ENCODE assay signal across 18 mouse cellular contexts in the genomic region with DNA sequence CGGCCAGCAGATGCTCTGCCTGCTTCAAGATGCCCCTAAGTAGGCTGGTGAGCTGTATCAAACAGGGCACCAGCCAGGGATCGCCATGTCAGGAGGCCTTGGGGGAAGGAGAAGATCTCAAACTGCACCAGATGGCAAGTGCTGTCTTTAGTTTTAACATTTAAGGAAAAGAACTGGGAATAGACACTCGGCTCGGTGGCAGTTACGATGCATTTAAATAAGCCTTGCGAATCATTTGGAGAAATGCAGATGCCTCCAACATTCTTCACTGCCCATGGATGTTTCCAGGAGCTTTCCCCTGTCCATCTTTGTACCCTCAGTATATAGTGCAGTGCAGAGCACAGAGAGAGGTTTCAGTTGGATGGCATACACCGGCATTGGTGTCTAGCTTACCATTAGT.
DNase-seq lines count a peak whose midpoint lies in the region; ATAC-seq lines count a peak whose summit lies in the region.
"Had no signal": no experiment of that assay in that cellular context is flagged by ENCODE, and none has a peak within 500 bp of the region (broad histone marks: within the 10 kb centered on the region; RNA-seq: fewer than 3 reads in every experiment).

No protein-coding gene starts in this region.

- DNase-seq in frontal cortex, postnatal 10 days (ENCODE audit: low spot score in 2 of 2), result no peak
- DNase-seq in left cerebral cortex, adult 11 months (ENCODE audit: low spot score), result peak; percentile 19
- no peak for DNase-seq in left cerebral cortex, postnatal 4 days
- peak; percentile 14 to 20 for DNase-seq in right cerebral cortex, postnatal 36 days (ENCODE audit: low spot score in 2 of 2)
- no peak for DNase-seq in right cerebral cortex, adult 2 months (ENCODE audit: low spot score in 2 of 2)
- DNase-seq in adrenal gland, postnatal 14 days, result no peak
- DNase-seq: adrenal gland, adult 8-10 months; B cell, adult 2 months; cerebellum, adult 11-12 months; cerebellum, adult 9-10 months; cerebellum, postnatal 25 days; forebrain, postnatal 0 days; gastrocnemius, postnatal 36 days; heart, adult 18-20 months; heart, postnatal 10 days had no signal

- intact Hi-C loops in left cerebral cortex, postnatal 4 days (cut with DNase I), result no loop called here

- peak; percentile 91 for ATAC-seq in frontal cortex, adult (ENCODE audit: low TSS enrichment)
- ATAC-seq: CD4-positive, CD25-positive, alpha-beta regulatory T cell, adult 4 months; forebrain, embryonic 13.5 days; forebrain, postnatal 0 days had no signal

Comparison
In these comparisons a context has a peak if more than half of its experiments do, and no peak if none do; other contexts are left out.
1. DNase-seq: peak in left cerebral cortex, adult 11 months (single experiment) and right cerebral cortex, postnatal 36 days (2 of 2); none in frontal cortex, postnatal 10 days (0 of 2), left cerebral cortex, postnatal 4 days (single experiment), right cerebral cortex, adult 2 months (0 of 2) and adrenal gland, postnatal 14 days (single experiment).